Mouse (Mus musculus) embryonic fibroblast, embryonic 13.5 days (primary cell): ENCODE measurements around the gene Ccdc106.

Experiments used
- CTCF ChIP-seq: IDR thresholded peaks from 2 replicates; pipeline ENCODE4 v1.5.1; 2011; ENCODE audit warnings: mild to moderate bottlenecking, control low read depth, low read length, moderate library complexity, borderline replicate concordance; ENCODE audit not compliant: insufficient read depth
- POLR2A ChIP-seq: IDR thresholded peaks from 2 replicates; pipeline ENCODE4 v1.6.1; 2011; ENCODE audit warnings: low read depth, mild to moderate bottlenecking, control low read depth, low read length, moderate library complexity

DNA sequence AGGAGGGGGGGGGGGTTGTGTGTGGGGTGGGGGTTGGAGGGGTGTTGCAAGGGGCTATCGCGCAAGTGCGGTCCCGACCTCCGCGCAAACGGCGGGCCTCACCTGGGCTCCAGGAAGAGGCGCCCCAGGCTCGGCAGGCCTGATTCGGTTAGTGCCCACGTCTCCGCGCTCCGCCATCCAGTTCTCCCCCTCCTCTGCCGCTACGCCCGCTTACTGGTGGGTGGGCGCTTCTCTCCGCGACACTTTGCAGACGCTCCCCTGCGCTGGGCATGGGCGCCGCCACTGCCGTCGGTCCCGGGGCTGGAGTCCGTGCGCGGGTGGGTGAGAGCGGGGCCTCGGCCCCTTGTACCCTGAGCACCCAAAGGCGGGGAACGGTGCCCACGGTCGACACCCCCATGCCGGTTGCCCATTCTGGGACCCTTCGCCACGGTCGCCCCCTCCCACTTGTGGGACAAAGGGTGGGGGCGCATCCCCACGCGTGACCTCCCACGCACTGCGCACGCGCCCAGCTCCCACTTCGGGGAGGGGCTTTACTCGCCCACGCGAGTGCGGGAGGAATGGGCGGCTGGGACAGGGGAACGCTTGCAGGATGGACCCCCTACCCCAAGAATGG, 36.4 kb downstream of the Ccdc106 start:
- no peak for TF ChIP-seq POLR2A
- no peak for TF ChIP-seq CTCF
